Mouse (Mus musculus) hindbrain, embryonic 12.5 days (tissue): ENCODE results near the gene Kcnj4. TPM values are rescaled to one million over a fixed set of nuclear protein-coding genes. Genes with fewer than 3 reads are reported as not detected.

Source experiments
- ATAC-seq: fragments of 200-750 bp; cut with Nextera tagmentation; 2 replicates; pipeline ENCODE4 v1.8.0; 2017; ENCODE audit warnings: moderate TSS enrichment; ENCODE audit not compliant: low FRiP score
- H3K27ac ChIP-seq: fragments of 300-500 bp; sonication (generic); 2 replicates; pipeline ENCODE4 v1.5.1; 2016; ENCODE audit warnings: mild to moderate bottlenecking
- H3K27me3 ChIP-seq: fragments of 300-500 bp; sonication (generic); 2 replicates; pipeline ENCODE4 v1.6.1; 2016; ENCODE audit warnings: mild to moderate bottlenecking
- H3K36me3 ChIP-seq: fragments of 300-500 bp; sonication (generic); 2 replicates; pipeline ENCODE4 v1.6.1; 2016; ENCODE audit warnings: mild to moderate bottlenecking
- H3K4me1 ChIP-seq: fragments of 300-500 bp; sonication (generic); 2 replicates; pipeline ENCODE4 v1.6.1; 2016
- H3K4me2 ChIP-seq: fragments of 300-500 bp; sonication (generic); replicated peaks from 2 replicates; pipeline ENCODE4 v1.6.1; 2016; ENCODE audit warnings: mild to moderate bottlenecking
- H3K4me3 ChIP-seq: fragments of 300-500 bp; sonication (generic); 2 replicates; pipeline ENCODE4 v1.5.1; 2016; ENCODE audit warnings: mild to moderate bottlenecking
- H3K9ac ChIP-seq: fragments of 300-500 bp; sonication (generic); 2 replicates; pipeline ENCODE4 v1.6.1; 2016; ENCODE audit warnings: mild to moderate bottlenecking, moderate library complexity
- H3K9me3 ChIP-seq: fragments of 300-500 bp; sonication (generic); replicated peaks from 2 replicates; pipeline ENCODE4 v1.6.1; 2016; ENCODE audit warnings: mild to moderate bottlenecking
- WGBS: fragments of 180-500 bp; shearing (Covaris S2); methylation state at CpG from one replicate; pipeline ENCODE4 v1.1.7; 2016; 5-methylcytosine and 5-hydroxymethylcytosine counted together
- polyA plus RNA-seq: library from polyadenylated mRNA; unstranded; fragments of >200 nt; fragmentation: Nextera tagmentation; extraction: Ambion mirVana; gene quantifications from 2 replicates; pipeline ENCODE4 v1.2.1, GENCODE M21; 2016

Kcnj4 gene
- polyA plus RNA-seq, 1 experiment from 2014 or later: not detected

GRCm38 (mm10) chr15:79442961-79443518, 62.0 kb downstream of the Kcnj4 start:
- H3K4me2 ChIP-seq: peak overlapping the region; percentile 99; the same call in 1 of the 2 replicates
- ATAC-seq: no peak
- H3K4me1 ChIP-seq: peaks cover 37% of the 10 kb centered on the region
- peaks cover 7% of the 10 kb centered on the region for H3K36me3 ChIP-seq
- no peaks in the 10 kb centered on the region; the same call in 1 of the 2 replicates for H3K27me3 ChIP-seq
- H3K4me3 ChIP-seq: no peak overlapping the region
- peak overlapping the region; percentile 98; the same call in 1 of the 2 replicates for H3K27ac ChIP-seq
- H3K9me3 ChIP-seq: no peaks in the 10 kb centered on the region
- WGBS: 83% methylated on average over 9 of the region's 9 CpGs
- H3K9ac ChIP-seq: no peak overlapping the region

- ATAC-seq: peak; percentile 20; the same call in 1 of the 2 replicates
- peak overlapping the region; percentile 99 for H3K4me2 ChIP-seq
- no peaks in the 10 kb centered on the region; the same call in 1 of the 2 replicates for H3K27me3 ChIP-seq
- no peaks in the 10 kb centered on the region for H3K9me3 ChIP-seq
- 2% methylated on average over 6 of the region's 6 CpGs for WGBS
- peak overlapping the region; percentile 95 for H3K4me3 ChIP-seq
- peaks cover 45% of the 10 kb centered on the region for H3K4me1 ChIP-seq
- peak overlapping the region; percentile 100 for H3K9ac ChIP-seq
- peak overlapping the region; percentile 98 for H3K27ac ChIP-seq
- peaks cover 15% of the 10 kb centered on the region for H3K36me3 ChIP-seq
These were observed 62.8 kb downstream of the Kcnj4 start for GRCm38 (mm10) chr15:79442257-79442611.

- Histone ChIP-seq H3K27ac (peak overlapping the region; percentile 98), H3K4me3 (peak overlapping the region; percentile 95), H3K9me3 (no peaks in the 10 kb centered on the region), H3K27me3 (no peaks in the 10 kb centered on the region; the same call in 1 of the 2 replicates), H3K4me1 (peaks cover 50% of the 10 kb centered on the region), H3K9ac (peak overlapping the region; percentile 100), H3K4me2 (peak overlapping the region; percentile 99), H3K36me3 (peaks cover 22% of the 10 kb centered on the region)
- ATAC-seq: peak; percentile 74
- 1% methylated on average over 97 of the region's 107 CpGs for WGBS
These were observed 63.4 kb downstream of the Kcnj4 start for GRCm38 (mm10) chr15:79441331-79442256.

- peak; percentile 44; the same call in 1 of the 2 replicates for ATAC-seq
- H3K9ac ChIP-seq: peak overlapping the region; percentile 100
- 18% methylated on average over 11 of the region's 11 CpGs for WGBS
- peaks cover 58% of the 10 kb centered on the region for H3K4me1 ChIP-seq
- H3K27ac ChIP-seq: peak overlapping the region; percentile 98
- H3K27me3 ChIP-seq: no peaks in the 10 kb centered on the region; the same call in 1 of the 2 replicates
- H3K36me3 ChIP-seq: peaks cover 29% of the 10 kb centered on the region
- peak overlapping the region; percentile 99 for H3K4me2 ChIP-seq
- peak overlapping the region; percentile 95 for H3K4me3 ChIP-seq
- no peaks in the 10 kb centered on the region for H3K9me3 ChIP-seq
These were observed 64.2 kb downstream of the Kcnj4 start for GRCm38 (mm10) chr15:79440651-79441330.

GRCm38 (mm10) chr15:79440223-79440622, 64.8 kb downstream of the Kcnj4 start:
- Histone ChIP-seq H3K27ac (peak overlapping the region; percentile 98; the same call in 1 of the 2 replicates), H3K4me2 (peak overlapping the region; percentile 99), H3K27me3 (no peaks in the 10 kb centered on the region; the same call in 1 of the 2 replicates), H3K9me3 (no peaks in the 10 kb centered on the region), H3K9ac (peak overlapping the region; percentile 100), H3K36me3 (peaks cover 35% of the 10 kb centered on the region), H3K4me1 (peaks cover 63% of the 10 kb centered on the region), H3K4me3 (peak overlapping the region; percentile 95)
- ATAC-seq: no peak
- WGBS: 89% methylated on average over 4 of the region's 4 CpGs

- H3K4me1 ChIP-seq: peaks cover 67% of the 10 kb centered on the region
- H3K9me3 ChIP-seq: no peaks in the 10 kb centered on the region
- H3K4me3 ChIP-seq: peak overlapping the region; percentile 95; the same call in 1 of the 2 replicates
- peaks cover 43% of the 10 kb centered on the region for H3K36me3 ChIP-seq
- H3K9ac ChIP-seq: peak overlapping the region; percentile 100
- ATAC-seq: no peak
- no peak overlapping the region for H3K27ac ChIP-seq
- H3K27me3 ChIP-seq: no peaks in the 10 kb centered on the region
- peak overlapping the region; percentile 99 for H3K4me2 ChIP-seq
- WGBS: 92% methylated on average over 4 of the region's 4 CpGs
These were observed 65.7 kb downstream of the Kcnj4 start for GRCm38 (mm10) chr15:79439386-79439785.

GRCm38 (mm10) chr15:79438816-79439215, 66.2 kb downstream of the Kcnj4 start:
- Histone ChIP-seq H3K9ac (peak overlapping the region; percentile 100), H3K4me3 (0 out of 2 replicates have a peak overlapping the region, but pooled peaks have one; percentile 95), H3K27ac (no peak overlapping the region), H3K36me3 (peaks cover 49% of the 10 kb centered on the region), H3K9me3 (no peaks in the 10 kb centered on the region), H3K4me1 (peaks cover 67% of the 10 kb centered on the region), H3K4me2 (peak overlapping the region; percentile 99), H3K27me3 (no peaks in the 10 kb centered on the region)
- 88% methylated on average over 8 of the region's 8 CpGs for WGBS
- no peak for ATAC-seq

- H3K27me3 ChIP-seq: no peaks in the 10 kb centered on the region
- H3K36me3 ChIP-seq: peaks cover 53% of the 10 kb centered on the region
- peak overlapping the region; percentile 100; the same call in 1 of the 2 replicates for H3K9ac ChIP-seq
- no peak for ATAC-seq
- H3K4me1 ChIP-seq: peaks cover 69% of the 10 kb centered on the region
- 83% methylated on average over 6 of the region's 6 CpGs for WGBS
- H3K9me3 ChIP-seq: no peaks in the 10 kb centered on the region
- H3K27ac ChIP-seq: no peak overlapping the region
- H3K4me3 ChIP-seq: no peak overlapping the region
- H3K4me2 ChIP-seq: peak overlapping the region; percentile 99
These were observed 66.7 kb downstream of the Kcnj4 start for GRCm38 (mm10) chr15:79438209-79438810.

GRCm38 (mm10) chr15:79437541-79438208, 67.4 kb downstream of the Kcnj4 start:
- Histone ChIP-seq H3K9ac (no peak overlapping the region), H3K4me1 (peaks cover 72% of the 10 kb centered on the region), H3K36me3 (peaks cover 59% of the 10 kb centered on the region), H3K4me3 (no peak overlapping the region), H3K9me3 (no peaks in the 10 kb centered on the region), H3K27ac (no peak overlapping the region), H3K27me3 (no peaks in the 10 kb centered on the region), H3K4me2 (no peak overlapping the region)
- ATAC-seq: no peak
- 89% methylated on average over 12 of the region's 12 CpGs for WGBS

- Histone ChIP-seq H3K4me3 (no peak overlapping the region), H3K36me3 (peaks cover 71% of the 10 kb centered on the region), H3K4me2 (no peak overlapping the region), H3K27me3 (no peaks in the 10 kb centered on the region), H3K4me1 (peaks cover 72% of the 10 kb centered on the region), H3K9me3 (no peaks in the 10 kb centered on the region), H3K9ac (peak overlapping the region; percentile 19; the same call in 1 of the 2 replicates), H3K27ac (no peak overlapping the region)
- no peak for ATAC-seq
- 64% methylated on average over 7 of the region's 7 CpGs for WGBS
These were observed 68.5 kb downstream of the Kcnj4 start for GRCm38 (mm10) chr15:79436481-79436921.

- 36% methylated on average over 7 of the region's 7 CpGs for WGBS
- H3K4me1 ChIP-seq: peaks cover 65% of the 10 kb centered on the region
- no peak for ATAC-seq
These were observed 69.8 kb downstream of the Kcnj4 start for GRCm38 (mm10) chr15:79435191-79435671.

More at GRCm38 (mm10) chr15:79435191-79435671, 69.8 kb downstream of the Kcnj4 start:
- Histone ChIP-seq H3K27ac (peak overlapping the region; percentile 55; the same call in 1 of the 2 replicates), H3K27me3 (no peaks in the 10 kb centered on the region), H3K36me3 (peaks cover 83% of the 10 kb centered on the region), H3K4me3 (no peak overlapping the region), H3K9ac (0 out of 2 replicates have a peak overlapping the region, but pooled peaks have one; percentile 8), H3K4me2 (no peak overlapping the region), H3K9me3 (no peaks in the 10 kb centered on the region)
